Mouse (Mus musculus) ZHBTc4 (cell line): ENCODE measurements around the gene Jazf1.

ENCODE experiments used
- DNase-seq: peaks from one replicate; pipeline ENCODE4 v3.0.0-alpha.2; 2011; ENCODE audit warnings: low read depth, low spot score

The Jazf1 gene

GRCm38 (mm10) chr6:52796691-52797090 is 271.7 kb downstream of the Jazf1 start:
- no peak for DNase-seq

- DNase-seq, result no peak
Observed at GRCm38 (mm10) chr6:52796035-52796598, 272.3 kb downstream of the Jazf1 start.

- DNase-seq, result no peak
Observed at GRCm38 (mm10) chr6:52795029-52795841, 273.2 kb downstream of the Jazf1 start.

GRCm38 (mm10) chr6:52792455-52792854 is 276.0 kb downstream of the Jazf1 start:
- no peak for DNase-seq

GRCm38 (mm10) chr6:52790781-52791180 is 277.6 kb downstream of the Jazf1 start:
- peak; percentile 75 for DNase-seq

- peak; percentile 52 for DNase-seq
Observed at GRCm38 (mm10) chr6:52790316-52790715, 278.1 kb downstream of the Jazf1 start.

- DNase-seq, result no peak
Observed at GRCm38 (mm10) chr6:52779546-52779945, 288.9 kb downstream of the Jazf1 start.

- no peak for DNase-seq
Observed at GRCm38 (mm10) chr6:52778523-52778922, 289.9 kb downstream of the Jazf1 start.

- DNase-seq, result no peak
Observed at GRCm38 (mm10) chr6:52777034-52777433, 291.4 kb downstream of the Jazf1 start.

- DNase-seq, result no peak
Observed at GRCm38 (mm10) chr6:52775956-52776355, 292.5 kb downstream of the Jazf1 start.

- DNase-seq, result no peak
Observed at GRCm38 (mm10) chr6:52775350-52775749, 293.1 kb downstream of the Jazf1 start.

GRCm38 (mm10) chr6:52773132-52773531 is 295.3 kb downstream of the Jazf1 start:
- no peak for DNase-seq

GRCm38 (mm10) chr6:52770789-52771188 is 297.6 kb downstream of the Jazf1 start:
- DNase-seq, result no peak

GRCm38 (mm10) chr6:52765206-52765605 is 303.2 kb downstream of the Jazf1 start:
- DNase-seq, result no peak

GRCm38 (mm10) chr6:52752832-52753231 is 315.6 kb downstream of the Jazf1 start:
- DNase-seq, result no peak

GRCm38 (mm10) chr6:52734630-52735029 is 333.8 kb downstream of the Jazf1 start:
- DNase-seq, result no peak

- no peak for DNase-seq
Observed at GRCm38 (mm10) chr6:52730338-52730737, 338.1 kb downstream of the Jazf1 start.

GRCm38 (mm10) chr6:52724805-52725439 is 343.5 kb downstream of the Jazf1 start:
- DNase-seq, result peak; percentile 64
